Mouse (Mus musculus): ENCODE results near the gene Mast3.
A peak's percentile ranks its signal among the peaks of the same experiment; 100 is the strongest.

The Mast3 gene

GRCm38 (mm10) chr8:70760350-70760749 lies 44.5 kb downstream of the Mast3 start:
- no peak for DNase-seq

DNA sequence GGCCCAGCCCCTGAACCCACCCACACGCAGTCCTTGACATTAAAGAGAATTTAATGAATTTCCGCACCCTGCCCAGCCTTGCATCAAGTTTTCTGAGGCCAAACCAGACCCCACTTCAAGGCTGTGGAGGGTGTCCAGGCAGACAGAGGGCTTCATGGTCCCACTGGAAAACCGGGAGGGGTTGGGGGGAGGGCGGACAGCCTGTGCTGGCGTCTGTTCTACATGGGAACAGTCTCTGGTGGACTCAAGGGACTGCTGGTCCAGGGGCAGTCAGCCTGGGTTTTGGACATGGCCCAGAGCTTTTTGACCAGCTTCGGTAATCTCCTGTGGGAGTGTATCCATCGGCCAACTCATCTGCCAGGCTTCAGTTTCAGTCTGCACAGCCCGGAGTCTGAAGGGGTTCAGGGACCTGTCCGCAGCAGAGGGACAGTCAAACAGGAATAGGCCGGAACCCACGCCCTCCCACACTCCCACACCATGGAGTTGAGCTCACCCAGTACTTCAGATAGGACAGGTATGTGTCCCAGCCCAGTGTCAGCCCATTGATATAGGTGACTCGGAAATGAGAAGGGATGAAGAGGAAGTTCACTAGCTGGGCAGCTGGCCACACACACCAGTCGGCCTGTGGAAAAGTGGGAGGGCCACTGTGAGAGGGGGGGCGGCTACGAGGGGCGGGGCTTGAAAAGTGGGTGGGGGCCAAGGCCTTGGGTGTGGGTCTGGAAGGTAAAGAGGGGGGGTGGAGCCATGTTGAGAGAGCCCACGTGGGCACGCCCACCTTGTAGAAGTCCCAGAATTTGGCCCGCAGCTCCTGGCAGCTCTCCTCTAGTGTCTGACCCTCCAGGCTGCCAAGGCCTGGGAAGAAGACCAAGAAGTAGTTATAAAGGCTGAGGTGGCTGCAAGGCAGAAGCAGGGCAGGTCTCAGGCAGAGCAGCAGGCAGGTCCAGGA lies 46.0 kb downstream of the Mast3 start:
- peak; percentile 23 to 37 for DNase-seq

GRCm38 (mm10) chr8:70758308-70758615 lies 46.6 kb downstream of the Mast3 start:
- DNase-seq, result no peak

- DNase-seq, result peak in 1 of 2 experiments; percentile 19
These were observed 47.1 kb downstream of the Mast3 start for GRCm38 (mm10) chr8:70757523-70758307.

DNA sequence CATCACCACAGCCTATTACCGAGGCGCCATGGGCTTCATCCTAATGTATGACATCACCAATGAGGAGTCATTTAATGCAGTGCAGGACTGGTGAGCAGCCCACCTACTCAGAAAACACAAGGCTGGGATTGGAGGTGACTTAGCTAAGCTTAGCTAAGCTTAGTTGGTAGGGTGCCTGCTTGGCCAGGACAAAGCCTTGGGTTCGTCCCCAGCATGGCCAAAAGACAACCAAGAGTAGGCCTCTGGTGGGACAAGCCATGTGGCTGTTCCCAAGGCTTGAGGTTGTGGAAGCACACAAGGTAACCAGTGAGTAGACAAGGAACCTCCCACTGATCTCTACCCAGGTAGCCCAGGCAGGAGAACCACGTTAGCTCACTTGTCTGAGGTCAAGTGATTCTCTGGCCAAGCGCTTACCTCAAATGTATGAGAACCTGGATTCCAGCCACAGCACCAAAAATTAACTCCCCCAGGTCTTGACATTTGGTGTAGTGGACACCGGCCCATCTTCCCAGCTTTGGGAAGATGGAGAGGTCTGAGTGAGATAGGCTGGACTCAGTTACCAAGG lies 48.3 kb downstream of the Mast3 start:
- DNase-seq, result peak in 1 of 2 experiments; percentile 3

DNA sequence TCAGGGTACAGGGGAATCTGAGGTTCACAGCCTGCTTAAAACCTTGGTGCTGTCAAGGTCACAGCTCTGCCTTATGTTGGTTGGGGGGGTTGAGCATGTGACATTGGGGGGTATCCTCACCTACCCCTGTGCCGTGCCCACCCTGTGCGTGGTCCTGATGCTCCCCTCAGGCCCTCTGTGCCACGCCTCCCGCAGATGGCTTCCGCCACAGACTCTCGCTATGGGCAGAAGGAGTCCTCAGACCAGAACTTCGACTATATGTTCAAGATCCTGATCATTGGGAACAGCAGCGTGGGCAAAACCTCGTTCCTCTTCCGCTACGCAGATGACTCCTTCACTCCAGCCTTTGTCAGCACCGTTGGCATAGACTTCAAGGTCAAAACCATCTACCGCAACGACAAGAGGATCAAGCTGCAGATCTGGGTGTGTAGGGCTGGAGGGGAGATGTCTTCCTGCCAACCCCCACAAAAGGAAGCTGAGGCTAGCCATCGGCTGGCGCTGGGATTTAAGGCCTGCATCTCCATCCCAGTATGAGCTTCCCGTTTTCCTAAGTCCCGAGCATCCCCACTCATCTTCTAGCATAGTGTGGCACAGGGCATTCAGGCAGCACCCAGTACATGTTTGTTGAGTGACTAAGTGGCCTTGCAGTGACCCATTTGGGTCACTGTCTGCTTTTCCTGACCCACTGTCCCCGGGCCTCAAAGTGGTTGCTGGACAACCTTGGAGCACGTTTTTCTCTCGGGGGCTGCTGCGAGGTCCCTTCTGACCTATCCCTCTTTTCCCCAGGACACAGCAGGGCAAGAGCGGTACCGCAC lies 49.0 kb downstream of the Mast3 start:
- peak in 1 of 2 experiments; percentile 13 for DNase-seq

DNA sequence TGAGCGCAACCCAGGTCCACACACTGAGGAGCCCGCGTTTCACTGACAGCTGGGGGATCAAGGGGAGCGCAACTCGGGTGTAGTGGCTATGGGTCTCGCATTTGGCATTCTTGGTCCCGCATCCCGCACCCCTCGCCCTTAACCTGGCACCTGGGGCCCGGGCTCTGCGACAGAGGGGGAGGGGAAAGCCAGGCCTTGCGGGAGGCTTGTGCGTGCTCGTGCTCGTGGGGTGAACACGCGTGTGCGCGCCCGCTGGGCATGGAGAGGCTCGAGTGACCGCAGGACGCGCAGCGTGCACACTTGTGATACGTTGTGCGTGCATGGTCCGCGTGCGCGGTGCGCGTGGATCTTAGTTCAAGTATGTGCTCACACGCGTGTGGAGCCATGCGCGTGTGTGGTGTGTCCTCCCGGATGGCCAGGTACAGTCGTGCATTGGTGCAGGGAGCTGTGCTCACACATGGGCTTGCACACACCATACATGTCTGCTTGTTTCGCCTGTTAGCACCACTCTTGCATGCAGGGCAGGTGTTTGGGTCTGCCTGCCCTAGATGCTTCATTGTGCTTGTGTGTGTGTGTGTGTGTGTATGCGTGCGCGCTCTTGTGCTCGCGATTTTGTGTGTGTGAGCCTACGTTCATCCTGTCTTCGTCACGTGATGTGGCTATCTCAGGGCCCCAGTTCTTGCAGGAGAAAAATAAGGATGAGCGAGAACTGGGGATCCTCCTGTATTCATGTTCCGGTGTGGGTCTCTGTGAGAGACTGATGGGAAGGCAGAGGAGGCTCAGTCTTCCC lies 49.8 kb downstream of the Mast3 start:
- peak in 1 of 2 experiments; percentile 51 for DNase-seq

DNA sequence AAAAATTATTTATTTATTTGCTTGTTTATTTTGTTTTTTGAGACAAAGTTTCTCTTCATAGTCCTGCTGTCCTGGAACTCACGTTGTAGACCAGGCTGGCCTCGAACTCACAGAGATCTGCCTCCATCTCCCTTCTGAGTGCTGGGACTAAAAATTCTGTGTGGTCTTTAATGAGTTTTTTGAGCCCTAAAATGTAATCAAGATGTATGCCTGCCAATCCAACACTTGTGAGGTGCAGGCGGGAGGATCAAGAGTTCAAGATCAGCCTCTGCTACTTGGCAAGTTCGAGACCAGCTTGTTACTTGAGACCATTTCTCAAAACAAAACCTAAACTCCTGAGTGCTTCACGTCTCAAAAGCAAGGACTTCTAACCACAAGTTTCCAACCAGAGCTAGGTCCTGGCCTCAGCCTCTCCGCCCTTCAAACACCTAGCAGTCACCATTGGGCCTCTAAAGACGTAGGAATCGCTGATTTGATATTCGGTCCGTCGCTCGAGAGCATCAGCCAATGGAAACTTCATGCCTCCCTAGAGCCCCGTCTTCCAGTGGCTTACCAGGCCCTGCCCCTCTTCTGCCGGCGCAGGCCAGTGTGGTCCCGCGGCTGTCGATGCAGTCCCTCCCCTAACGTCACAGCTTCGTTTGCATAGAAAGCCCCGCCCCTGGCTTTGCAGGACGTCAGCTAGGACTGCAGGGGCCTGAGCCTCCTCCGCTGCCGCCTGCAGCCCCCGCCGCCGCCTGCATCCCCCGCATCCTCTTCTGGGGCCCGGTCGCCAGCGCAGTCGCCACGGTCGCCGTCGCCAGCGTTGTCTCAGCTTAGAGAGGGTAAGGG lies 50.6 kb downstream of the Mast3 start, which contains the start of gene Rab3a:
Gene Rab3a, plus strand, starts transcription at position 637 of the 828 bp plus-strand sequence.
- peak; percentile 97 to 99 for DNase-seq

DNA sequence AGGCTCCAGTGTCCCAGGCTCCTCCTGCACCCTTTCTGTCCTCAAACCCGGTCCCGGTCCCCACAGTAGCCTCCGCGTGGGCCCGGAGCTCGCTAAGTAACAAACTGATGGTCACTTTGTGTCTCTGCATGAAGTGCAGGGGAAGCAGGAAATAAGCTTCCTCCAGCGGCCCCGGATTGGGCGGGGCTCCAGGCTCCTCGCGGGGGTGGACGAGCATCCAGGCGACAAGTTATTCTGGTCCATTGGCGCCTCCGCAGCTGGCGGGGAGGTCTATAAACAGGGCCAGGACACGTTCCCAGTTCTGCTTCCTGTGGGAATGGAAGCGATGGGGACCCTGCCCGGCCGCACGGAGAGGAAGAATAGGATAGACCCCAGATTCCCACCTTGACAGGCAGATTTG lies 51.7 kb downstream of the Mast3 start:
- DNase-seq, result peak; percentile 81 to 86

GRCm38 (mm10) chr8:70752000-70752764 lies 52.7 kb downstream of the Mast3 start:
- peak; percentile 82 to 88 for DNase-seq

DNA sequence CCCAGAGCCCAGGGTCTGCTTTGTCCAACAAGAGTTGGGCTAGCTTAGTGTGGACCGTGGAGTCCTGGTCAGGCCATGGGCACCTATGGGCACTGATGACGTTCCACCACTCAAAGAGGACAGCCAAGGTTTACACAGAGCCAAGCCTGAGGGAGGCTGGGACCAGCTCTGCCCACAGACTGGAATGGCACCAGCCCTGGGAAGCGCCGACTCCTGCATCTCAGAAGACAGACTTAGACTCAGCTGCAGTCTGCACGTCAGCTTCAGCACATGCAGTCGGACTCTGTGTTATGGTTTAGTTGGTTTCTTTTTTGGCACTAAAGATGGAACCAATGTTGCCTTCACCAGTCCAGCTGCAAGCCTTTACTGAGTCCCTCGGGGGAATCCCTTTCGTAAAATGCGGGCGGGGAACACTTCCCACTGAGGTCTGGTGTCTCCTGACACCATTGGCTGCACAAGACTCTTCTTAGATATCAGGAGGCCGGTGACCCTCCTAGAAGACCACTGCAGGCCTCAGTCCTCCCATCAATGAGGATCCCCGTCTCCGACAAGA lies 54.6 kb downstream of the Mast3 start:
- no peak for DNase-seq

DNA sequence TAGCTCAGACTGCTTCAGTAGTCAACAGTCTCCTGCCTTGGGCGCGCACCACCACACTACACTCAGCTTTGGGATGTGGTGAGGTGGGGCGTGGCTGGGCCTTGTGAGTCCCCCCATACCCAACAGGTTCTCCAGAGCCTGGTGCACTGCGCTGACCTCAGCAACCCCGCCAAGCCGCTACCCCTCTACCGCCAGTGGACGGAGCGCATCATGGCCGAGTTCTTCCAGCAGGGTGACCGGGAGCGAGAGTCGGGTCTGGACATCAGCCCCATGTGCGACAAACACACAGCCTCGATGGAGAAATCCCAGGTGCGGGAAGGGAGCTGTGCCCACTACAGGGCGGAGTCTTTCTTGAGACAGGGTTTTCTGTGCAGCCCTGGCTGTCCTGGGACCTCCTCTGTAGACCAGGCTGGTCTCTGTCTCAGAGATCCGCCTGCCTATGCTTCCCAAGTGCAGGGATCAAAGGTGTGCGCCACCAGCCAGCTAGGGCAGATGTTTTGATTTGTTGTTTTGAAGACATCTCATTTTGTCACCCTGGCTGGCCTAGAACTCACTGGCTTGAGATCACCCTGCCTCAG lies 55.7 kb downstream of the Mast3 start:
- no peak for DNase-seq

- DNase-seq, result no peak
These were observed 56.4 kb downstream of the Mast3 start for GRCm38 (mm10) chr8:70748246-70749096.

DNA sequence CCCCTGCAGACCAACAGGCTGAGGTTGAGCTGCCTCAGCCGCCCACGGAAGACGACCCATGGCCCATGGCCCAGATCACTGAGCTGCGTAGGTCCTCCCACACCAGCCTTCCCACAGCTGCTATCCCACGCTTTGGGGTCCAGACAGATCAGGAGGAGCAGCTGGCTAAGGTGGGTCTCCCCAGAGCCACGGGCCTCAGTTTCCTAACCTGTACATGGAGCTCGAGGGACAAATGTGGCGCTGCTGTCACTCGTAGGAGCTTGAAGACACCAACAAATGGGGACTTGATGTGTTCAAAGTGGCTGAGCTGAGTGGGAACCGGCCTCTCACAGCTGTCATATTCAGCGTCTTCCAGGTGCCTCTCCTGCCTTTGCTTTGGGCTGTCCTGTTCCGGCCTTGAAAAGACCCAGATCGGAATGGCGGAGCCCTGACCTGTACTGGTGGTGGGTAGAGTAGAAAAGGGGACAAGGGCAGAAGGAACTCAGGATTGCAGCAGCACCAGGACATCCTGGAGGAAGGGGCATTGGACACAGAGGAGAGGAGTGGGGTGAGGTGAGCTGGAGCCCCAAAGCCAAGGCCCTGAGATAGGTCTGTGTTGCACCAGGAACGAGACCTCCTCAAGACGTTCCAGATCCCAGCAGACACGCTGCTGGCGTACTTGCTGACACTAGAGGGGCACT lies 57.5 kb downstream of the Mast3 start:
- DNase-seq, result no peak

DNA sequence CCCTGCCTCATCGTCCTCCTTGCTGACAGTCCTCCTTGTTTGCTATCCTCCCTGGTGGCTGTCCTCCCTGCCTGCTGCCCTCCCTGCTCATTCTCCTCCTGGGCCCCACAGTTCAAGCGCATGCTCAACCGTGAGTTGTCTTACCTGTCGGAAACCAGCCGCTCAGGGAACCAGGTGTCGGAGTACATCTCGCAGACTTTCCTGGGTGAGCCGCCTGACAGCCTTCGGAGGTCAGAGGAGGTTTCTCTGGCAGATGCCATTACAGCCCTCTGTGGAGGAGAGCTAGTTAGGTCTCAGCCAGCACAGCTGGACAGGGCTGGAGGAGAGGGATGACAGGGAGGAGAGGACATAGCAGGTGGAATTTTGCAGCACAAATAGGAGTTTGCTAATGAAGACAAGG lies 58.2 kb downstream of the Mast3 start:
- no peak for DNase-seq

DNA sequence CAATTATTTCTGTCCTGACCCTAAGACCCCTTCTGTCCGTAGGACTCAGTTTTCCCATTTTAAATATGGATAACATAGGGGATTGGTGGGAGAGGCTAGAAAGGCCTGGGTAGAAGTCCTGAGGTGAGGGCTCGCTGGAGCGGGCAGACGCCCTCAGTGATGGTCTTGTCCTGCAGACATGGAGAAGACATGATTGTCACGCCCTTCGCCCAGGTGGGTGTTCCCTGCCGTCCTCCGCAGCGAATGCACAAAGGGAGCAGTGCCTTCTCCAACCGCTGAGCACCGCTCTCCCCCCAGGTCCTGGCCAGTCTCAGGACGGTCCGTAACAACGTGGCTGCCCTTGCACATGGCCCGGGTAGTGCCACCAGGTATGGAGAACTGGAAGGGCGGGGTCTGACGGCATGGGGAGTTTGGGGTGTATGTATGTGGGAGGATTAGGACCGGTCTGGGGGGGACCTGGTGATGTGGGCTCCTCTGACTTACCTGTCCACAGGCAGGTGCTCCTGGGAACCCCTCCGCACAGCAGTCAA lies 59.1 kb downstream of the Mast3 start:
- no peak for DNase-seq

DNA sequence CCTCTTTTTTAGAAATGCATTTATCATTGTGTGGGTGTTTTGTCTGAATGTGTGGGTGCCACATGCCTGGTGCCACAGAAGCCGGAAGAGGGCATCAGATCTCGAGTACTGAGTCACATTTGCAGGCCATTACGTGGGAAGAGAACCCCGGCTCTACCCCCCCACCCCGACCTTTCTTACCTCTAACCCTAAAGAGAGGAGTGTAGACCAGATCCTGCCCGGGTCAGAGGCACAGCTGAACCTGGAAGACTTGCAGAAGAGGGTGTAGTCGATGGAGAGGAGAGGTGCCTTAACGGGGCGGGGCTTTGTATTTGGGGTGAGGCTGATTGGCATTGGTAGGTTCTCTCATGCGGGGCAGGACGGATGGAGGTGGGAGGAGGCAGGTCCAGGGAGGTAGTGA lies 60.0 kb downstream of the Mast3 start:
- DNase-seq, result no peak

Measured in kidney, adult 8-10 months (tissue).